Mouse (Mus musculus): ENCODE measurements at regions not wholly inside any gene's neighbourhood (a gene's known extent, or its start where the extent isn't known, plus 50 kb on each side); places are given as distances from the start of the nearest gene placed in this dataset.

DNA sequence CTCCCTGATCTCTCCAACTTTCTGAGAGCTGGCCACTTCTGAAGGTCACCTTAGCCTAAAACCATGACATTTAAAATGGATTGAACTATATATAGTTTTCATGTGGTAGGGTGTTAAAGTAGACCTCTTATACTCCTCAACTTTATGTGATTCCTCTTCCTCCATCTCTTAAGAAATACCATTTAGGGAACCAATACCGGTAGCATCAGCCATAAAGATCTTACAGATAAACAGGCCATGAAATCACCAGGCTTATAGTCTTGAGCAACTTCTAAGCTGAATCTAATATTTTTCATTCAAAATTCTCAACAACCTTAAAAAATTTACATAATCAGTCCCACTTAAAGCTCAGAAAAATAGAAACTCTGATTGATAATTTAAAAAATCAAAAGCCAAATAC, 56.2 kb downstream of the Rpl36a-ps1 start:
- no peak for DNase-seq (ENCODE audit: low spot score)

DNA sequence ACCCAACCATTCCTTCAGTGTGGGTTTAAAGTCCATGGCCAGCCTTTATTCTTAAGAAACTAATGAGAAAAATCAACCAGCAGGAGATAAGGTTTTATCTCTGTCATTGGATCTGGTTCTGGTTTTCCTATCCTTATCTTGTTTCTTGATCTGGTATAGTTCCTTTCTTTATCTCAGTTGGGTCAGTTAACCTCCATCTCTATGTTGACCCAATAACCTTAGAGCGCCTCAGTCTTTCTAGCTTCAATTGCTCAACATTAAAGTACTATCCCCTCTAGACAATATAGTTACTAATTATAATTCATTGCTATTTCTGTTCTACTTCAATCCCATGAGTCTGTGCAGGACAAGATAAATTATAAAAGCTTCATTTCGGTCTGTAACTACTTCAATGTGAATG, 56.7 kb downstream of the Rpl36a-ps1 start:
- no peak for DNase-seq (ENCODE audit: low spot score)

DNA sequence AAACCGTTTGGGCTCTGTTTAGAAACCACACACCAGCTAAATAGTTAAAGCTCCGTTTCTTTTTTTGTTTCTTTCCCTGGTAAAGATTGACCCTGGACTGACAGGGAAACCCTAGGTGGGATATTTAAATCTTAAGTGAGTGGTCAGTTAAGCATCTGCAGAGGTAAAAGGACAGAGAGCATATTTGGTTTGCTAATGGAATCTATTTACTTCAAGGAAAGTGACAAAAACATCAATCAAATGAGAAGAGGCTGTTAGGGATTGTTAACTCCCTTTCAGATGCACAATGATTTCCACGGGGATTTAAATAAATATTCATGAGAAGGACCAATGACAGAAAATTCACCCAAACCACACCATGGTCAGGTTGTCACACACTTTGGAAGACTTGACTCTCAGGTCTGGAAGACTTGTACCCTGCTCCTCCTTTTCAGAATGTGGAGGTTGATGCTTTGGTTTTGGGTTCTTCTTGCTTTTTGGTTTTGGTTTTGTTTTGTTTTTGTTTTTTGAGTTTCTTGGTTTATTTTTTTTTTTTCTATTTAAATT, 60.7 kb downstream of the Rpl36a-ps1 start:
- no peak for DNase-seq (ENCODE audit: low spot score)

DNA sequence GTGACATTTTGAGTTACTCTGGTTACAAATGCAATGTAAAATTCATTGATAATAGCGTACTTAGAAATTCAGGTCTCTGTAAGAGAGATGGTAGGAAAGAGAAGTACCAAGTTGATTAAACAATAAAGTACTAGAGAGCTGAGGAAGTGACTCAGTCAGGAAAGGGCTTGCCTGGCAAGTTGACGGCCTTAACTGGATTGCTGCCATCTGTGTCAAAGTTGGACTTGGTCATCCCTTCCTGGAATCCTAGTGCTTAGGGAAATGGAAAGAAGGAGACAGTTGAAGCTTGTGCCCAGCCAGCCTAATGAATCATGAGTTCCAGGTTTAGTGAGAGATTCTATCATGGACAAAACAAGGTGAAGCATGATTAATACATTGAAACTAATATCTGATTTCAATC, 64.8 kb downstream of the Rpl36a-ps1 start:
- DNase-seq (ENCODE audit: low spot score): peak; percentile 56

DNA sequence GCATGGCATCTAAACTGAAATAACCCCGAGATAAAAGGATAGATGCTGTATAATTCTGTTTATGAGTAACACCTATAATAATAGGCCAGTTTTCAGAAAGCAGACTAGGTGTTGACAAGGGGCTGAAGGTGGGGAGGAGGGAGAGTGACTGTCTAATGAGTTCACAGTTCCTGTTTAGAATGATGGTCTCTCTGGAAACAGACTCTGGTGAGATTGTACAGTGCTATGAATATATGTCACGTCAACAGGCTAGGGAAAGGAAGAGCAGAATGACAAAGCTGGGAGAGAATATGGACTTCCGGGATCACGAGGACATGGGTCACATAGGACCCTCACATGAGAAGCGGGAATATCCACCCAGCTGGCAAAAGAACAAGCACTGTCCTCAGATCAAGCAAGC, 85.9 kb downstream of the Rpl36a-ps1 start:
- DNase-seq (ENCODE audit: low spot score): no peak

DNA sequence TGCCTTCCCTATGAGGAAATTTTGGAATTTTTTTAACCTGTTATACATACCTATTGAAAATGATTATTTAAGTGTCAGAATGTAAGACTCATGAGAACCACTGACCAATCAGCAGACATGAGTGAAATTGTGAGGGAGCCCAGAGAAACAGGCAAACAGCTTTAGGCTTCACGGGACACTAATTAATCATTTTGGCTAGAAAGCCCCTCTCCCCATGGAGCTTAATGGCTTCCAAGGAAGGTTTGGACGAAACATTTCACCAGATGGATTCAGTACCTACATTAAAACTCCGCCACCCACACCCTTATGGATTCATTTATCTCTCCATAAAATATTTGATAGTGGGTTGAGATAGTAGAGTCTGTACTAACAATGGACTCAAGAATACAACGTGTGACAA, 95.2 kb downstream of the Rpl36a-ps1 start:
- no peak for DNase-seq (ENCODE audit: low spot score)

DNA sequence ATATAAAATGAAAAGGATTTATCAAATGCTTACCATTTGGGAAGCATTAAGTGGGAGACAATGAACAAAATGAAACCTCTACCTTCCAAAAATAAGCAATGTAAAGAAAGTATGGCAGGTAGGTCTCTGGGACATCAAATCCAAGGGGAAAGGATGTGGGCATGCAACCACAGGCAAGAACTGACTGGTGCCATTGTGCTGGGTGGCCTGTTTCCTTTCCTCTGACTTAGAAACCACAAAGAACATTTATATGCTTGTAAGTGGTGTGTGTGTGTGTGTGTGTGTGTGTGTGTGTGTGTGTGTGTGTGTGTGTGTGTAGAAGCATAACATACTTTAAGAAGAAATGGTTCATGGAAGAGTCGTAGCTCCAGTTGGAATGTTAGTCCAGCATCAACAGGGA, 96.7 kb downstream of the Rpl36a-ps1 start:
- no peak for DNase-seq (ENCODE audit: low spot score)

DNA sequence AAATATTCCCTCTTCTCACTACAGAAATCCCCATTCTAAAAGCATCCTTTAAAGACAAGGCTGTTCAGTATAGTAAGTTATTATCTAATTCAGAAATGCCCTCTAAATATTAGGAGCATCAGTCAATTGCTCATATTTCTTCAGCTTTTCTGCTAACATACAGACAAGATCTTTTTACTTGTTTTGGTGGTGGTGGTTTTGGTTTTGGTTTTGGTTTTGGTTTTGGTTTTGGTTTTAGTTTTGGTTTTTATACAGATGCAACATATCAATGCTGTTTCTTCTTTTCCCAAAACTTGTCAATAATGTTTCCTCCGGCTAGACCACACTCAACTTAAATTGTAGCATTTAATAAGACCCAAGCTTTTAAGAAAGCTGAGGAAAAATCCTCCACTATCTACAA, 98.2 kb downstream of the Rpl36a-ps1 start:
- no peak for DNase-seq (ENCODE audit: low spot score)

DNA sequence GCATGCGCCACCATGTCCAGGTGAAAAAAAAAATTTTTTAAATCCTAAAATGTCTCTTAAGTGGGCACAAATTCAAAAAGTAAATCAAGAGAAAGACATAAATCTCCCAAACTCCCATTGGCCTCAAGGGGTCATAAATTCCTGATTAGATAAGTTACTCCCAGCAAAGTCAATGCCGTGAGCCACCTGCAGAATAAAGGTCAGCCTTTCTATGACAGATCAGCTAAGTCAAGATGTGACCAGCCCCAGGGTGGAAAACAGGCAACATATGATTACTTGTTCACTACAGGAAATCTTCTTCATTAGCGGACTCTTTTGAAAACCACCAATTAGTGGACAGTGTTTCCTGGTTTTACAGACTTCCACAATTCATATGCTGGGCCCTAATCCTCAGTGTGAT, 101.4 kb downstream of the Rpl36a-ps1 start:
- no peak for DNase-seq (ENCODE audit: low spot score)

DNA sequence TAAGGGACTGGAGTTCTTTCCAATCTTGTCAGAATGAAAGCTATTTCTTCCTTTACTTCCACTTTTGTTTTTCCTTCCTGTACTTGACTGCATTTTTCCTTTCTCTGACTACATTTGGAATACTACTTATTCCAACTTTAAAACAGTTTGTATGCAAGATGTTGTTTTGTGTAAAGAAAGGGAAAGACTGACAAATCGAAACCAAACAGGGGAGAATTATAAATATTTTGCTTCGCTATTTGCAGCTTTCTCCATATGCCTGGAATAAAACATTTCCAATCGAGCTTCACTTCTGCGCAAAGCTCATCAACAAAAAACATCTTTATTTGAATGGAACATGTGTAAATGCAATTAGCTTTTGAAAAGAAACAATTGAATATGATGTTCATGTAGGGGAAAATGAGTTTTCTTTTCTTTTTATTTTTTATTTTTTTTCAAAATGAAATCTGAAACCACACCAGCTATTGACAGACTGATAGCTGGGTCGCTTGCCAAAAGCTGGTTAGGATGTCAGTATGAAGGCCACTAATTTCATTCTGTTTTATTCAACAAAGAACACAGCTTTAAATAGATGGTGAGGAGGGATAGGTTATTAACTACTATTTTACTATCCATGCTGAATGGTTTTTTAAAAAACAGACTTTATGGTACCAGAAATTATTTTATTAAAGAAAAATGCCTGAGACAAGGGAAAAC, 102.7 kb downstream of the Rpl36a-ps1 start:
- peak; percentile 18 for DNase-seq (ENCODE audit: low spot score)

DNA sequence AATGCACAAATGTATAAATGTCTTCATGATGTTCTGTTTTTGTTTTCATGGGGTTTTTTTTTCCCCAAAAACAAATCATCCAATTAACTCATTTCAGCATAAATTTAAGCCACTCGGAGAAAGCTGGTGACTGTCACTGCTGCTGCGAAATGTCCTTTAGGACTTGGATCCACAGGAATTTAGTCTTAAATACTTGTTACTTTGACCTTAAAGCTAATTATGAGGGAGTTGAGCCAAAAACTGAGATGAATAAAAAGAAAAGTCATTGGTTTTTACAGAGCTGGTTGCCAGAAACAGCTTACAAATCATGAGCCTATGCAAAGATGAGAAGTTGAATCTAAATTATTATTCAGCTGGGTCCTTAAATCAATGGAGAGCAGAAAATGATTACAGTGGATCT, 106.5 kb downstream of the Rpl36a-ps1 start:
- no peak for DNase-seq (ENCODE audit: low spot score)

DNA sequence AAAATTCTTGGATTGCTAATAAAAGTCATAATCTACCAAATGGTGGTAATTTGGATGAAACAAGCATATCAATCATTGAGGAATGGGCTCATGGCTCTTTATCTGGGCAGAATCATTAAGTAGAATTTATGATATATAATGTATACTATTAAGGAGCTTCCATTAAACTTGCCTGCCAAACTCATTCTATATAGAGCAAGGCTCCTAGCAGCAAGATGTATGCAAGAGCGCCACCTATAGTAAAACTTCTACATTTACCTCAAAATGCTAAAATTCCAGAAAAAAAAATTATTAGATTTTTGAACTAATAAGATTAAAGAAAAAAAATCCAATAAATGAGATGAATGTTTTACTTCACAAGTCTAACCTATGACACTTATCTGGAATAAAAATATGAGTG, 107.1 kb downstream of the Rpl36a-ps1 start:
- DNase-seq (ENCODE audit: low spot score): no peak

DNA sequence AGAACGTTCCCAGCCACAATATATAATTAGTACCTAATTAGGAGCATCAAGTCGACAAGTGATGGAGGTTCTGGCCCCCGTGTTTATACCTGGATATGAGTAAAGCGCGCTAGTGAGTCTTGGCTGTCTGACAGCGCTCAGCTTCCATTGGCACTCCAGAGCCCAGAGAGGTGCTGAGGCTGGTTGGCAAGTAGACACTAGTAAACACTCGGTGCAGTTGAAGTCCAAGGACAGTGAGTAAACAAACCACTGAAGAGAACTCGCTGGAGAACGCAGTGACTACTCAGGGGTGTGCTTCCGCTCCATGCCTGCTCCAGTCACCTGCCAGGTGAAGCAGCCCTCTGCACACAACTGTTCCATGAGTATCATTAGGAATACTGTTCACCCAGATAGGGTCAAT, 111.5 kb downstream of the Rpl36a-ps1 start:
- DNase-seq (ENCODE audit: low spot score): no peak

DNA sequence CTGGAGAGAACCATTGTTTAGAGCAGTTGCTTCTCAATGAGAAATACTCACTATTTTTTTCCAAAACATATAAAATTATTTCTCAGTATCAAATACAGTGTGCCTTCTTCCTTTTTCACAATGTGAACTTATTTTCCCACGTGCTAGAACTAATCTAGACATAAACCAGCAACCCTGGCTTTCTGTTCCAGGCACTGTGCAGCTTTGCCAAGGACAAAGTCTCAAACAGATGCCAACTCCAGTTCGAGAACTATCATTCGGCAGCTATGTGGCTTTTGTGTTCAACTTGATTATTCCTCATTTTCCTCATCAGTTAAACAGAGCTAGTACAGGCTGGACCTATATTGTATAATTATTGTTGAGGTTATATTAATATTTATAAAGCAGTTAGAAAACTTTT, 116.2 kb downstream of the Rpl36a-ps1 start:
- no peak for DNase-seq (ENCODE audit: low spot score)

DNA sequence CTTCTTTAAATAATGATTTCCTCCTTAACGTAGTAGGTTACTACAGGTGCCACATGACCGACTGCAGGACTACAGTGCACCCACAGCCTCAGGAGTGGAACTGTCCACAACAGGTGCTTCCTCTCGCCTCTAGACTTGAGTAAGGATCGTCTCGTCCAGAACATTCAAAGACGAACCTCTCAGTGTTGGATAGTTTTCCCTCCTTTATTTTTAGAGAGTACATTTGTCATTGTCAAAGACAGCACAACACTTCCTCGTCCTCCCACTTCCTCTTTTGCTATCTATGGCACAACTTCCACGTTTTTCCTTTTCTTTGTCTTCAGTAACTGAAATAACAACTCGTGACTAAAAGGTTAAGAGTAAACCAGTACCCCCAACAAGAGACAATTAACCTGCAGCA, 120.7 kb downstream of the Rpl36a-ps1 start:
- no peak for DNase-seq (ENCODE audit: low spot score)

DNA sequence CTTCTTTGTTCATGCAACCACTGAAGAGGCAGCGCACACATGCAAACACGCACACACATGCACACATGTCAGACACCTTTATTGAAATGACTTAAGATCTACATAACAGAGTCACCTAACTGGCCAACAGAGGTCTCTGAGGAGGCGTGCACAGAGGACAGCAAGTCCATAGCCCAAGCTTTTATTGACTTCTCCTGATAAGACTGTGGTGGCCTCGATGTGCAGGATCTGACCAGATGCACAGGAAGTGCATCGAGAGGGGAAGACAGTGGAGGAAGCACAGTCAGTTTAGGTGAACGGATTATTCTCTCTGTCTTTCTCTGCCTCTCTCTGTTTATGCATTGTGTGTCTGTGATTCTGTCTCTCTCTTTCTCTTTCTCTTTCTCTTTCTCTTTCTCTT, 124.2 kb downstream of the Rpl36a-ps1 start:
- DNase-seq (ENCODE audit: low spot score): no peak

DNA sequence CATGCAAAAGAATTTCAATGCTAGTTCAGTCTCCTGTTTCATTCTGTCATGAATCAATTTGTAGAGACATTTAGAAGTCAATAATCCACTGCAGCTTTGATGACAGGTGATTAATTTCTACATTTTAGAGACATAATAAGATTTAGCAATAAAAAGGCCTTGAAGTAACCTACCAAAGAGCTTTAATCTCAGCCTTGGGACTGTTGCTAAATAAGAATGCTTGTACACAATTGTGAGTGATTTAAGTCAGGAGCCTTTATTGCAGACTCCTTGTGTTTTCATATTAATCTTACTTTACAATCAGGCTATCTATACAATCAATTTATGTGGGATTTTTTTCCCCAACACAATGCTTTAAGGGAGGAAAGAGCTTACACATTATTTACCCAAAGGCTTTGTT, 127.2 kb downstream of the Rpl36a-ps1 start:
- DNase-seq (ENCODE audit: low spot score): no peak

DNA sequence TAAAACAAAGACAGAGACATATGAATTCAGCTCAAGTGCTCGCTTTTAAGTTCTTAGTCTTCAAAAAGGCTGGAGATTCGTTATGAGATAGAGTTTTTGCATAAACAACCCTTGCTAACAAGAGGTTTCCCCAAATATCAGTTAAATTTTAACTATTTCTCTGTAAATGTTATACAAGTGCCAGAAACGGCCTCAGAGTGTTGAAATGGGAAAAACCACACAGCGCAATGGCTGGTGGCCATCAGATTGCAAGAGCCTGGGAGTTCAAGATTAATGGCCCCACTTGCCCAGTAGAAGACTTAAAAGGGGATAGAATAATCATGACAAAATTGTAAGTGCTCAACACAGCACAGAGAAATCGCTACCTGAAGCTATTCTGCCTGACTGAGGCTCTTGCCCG, 130.1 kb downstream of the Rpl36a-ps1 start:
- DNase-seq (ENCODE audit: low spot score): no peak

DNA sequence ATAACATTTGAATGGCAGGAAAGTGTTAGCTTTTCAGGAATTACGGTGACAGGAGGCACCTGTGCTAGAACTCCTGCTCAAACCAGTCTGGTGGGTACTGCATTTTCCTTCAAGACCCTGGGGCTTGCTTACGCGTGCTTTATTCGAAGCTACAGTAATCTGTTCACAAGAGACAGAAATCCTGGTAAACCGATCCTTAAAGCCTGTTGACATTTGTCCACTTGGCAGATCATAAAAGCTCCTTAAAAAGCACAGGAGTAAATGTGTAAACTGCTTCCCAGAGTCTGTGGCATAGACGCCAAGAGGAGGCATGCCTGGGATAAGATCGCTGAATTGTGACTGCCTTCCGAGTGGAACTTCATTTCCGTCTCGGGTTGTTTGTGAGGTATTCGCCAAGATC, 130.5 kb downstream of the Rpl36a-ps1 start:
- no peak for DNase-seq (ENCODE audit: low spot score)

DNA sequence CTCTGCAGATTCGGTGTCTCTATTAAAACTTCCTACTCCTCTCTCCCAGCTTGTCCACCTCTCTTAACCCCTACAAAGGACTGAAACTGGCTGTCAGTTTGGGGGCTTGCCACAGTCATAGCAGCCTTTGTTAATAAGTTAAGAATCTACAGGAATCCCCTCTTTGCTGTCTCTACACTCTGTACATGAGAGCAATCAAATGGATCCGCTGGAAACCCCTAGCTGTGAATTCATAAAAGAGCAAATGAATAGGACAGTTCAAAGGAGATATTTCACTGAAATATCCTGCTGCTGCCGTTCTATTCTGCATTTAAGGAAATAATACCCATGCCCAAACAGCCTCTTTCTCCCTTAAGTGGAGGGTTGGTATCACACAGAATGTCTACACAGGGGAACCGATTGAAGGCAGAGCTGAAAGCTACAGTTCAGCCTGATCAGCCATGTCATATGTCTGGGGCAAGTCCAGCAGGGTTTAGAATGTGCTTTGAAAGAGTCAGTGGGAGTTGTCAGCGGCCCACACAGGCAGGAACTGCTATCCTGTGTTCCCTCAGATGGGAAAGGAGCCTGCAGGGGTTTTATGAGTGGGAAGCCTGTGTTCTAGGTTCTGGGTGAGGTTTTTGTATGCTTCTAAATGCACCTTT, 131.9 kb downstream of the Rpl36a-ps1 start:
- DNase-seq (ENCODE audit: low spot score): no peak

DNA sequence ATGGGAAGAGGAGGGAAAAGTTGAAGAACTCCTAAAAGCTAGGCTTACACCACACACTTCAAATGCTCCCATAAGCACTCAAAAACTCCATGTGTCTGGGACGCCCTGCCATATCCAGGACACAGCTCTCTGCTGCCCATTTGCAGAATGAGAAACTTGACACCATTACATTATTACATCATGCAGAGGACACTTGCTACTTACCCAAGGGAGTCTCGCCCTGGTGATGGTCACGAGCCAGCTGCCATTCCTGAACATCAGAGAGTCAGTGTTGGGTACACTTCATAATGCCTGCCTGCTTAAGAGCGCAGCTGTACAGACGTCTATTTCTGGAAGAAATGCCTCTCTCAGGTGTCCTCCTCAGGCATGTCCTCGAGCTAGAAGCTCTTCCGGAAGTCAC, 135.3 kb downstream of the Rpl36a-ps1 start:
- no peak for DNase-seq (ENCODE audit: low spot score)

DNA sequence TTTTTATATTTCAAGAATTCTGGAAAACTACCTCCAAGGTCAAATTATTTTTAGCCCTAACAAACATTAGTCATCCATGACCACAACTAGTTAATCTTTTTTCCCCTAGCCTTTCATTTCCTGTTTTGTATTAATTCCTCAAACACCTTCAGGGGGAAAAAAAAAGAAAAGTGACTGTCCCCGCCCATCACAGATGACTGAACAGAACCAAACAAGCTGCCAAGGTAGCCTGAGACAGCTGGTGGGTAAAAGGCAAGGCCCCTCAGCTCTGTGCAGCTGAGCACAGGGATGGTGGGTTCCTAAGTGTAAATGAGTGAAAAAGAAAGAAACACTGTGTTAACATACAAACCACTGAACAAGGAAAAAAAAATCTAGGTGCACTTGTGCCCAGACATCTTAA, 145.6 kb downstream of the Rpl36a-ps1 start:
- no peak for DNase-seq (ENCODE audit: low spot score)

DNA sequence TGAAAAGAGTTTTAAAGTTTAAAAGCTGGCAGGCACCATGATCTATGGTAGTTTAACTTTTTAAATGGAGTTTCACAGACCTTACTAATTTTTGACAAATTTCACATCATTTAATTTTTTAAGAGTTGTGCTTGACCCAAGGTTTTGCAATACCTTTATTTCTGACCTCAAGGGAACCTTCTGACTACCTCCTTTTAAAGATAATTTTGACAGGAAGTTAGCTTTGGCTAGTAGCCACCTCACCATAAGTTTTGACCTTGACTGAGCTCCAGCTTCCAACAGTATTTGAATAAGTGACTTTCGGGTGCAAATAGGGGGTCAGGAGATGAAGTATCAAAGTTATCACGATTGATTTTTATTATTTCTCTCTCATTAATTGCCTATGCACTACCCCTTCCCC, 149.9 kb downstream of the Rpl36a-ps1 start:
- no peak for DNase-seq (ENCODE audit: low spot score)

DNA sequence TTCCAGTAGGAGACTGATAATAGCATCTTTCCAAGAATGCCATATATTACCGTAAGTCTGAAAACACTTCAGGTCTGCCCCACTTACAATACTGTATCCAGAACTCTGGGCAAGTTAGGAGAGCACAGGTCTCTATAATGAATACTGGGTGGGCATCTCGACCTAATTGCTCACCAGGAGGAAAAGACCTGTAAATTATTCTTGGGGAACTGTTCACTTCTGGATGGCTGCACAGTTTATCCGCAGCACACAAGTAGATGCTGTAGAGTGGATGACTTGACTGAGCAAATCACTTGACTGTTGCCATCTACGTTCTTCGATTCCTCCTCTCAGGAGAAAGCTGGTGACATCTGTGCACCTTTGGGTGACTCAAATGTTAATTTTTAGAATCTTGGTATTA, 159.8 kb downstream of the Rpl36a-ps1 start:
- no peak for DNase-seq (ENCODE audit: low spot score)
